Mouse (Mus musculus): ENCODE measurements at regions not wholly inside any gene's neighbourhood (a gene's known extent, or its start where the extent isn't known, plus 50 kb on each side); places are given as distances from the start of the nearest gene placed in this dataset.
A peak's percentile ranks its signal among the peaks of the same experiment; 100 is the strongest.

- DNase-seq (ENCODE audit: low read depth, low spot score) = no peak
Measured at GRCm38 (mm10) chr1:13424524-13424923, 2010.6 kb downstream of the A830018L16Rik start.

DNA sequence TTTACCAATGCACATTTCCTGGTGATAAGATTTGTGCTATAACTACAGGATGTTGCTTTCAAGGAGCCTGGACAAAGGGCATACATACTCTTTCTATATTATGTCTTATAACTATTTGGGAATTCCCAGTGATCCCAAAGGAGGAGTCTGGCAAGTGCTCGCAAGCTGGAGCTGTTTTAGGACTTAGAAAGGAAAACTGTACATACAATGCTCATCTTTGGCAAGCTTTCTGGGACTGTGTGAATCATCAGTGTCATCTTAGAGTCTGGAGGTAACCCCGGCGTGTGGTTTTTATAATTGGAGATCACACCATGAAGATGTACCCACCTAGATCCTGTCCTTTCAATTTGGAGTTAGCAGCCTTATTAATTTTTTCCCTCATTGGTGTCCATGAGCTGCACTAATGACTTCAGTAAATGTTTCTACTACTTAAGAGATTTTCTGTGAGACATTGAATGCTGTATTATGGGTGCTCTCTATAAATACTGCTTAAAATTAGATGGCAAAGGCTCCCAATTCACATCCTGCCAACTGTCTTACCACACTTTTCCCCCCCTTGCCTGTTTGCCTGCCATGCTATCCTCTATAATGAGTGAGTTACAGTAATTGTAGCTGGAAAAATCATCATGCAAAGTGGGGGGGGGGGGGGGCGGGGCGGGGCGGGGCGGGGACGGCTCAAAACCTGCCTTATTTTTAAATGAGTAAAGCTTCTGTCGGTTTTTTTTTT lies 2011.9 kb downstream of the A830018L16Rik start:
- no peak for DNase-seq (ENCODE audit: low read depth, low spot score)

DNA sequence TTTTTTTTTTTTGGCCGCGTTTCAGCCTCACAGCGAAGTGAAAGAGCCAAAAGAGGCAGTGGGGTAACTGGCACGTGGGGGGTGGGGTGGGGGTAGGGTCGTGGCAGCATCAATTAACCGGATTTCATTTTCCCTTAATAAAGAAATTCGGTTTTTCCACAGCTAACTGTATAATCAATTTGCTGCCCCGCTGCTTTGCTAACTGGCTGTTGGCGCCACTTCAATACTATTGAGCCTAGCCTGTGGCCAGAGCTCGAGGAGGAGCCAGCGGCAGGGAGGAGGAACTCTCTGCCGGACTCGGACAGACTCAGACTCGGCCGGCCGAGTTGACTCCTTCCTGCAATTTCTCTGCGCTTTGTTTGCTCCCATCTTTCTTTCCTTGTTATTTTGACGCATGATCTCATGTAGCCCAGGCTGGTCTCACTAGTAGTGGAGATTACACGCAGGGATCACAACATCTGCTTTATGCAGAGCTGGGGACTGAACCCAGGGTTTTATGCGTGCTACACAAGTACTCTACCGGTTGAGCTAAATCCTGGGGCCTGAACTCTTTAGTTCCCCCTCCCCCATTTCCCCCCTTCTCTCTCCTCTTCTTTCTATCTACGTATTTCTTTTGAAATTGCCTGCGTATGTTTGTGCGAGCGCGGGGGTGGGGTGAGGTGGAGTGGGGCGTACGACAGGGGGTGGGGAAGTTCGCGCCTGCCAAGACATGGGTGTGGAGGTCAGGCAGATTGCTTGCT lies 2012.6 kb downstream of the A830018L16Rik start:
- peak; percentile 89 for DNase-seq (ENCODE audit: low read depth, low spot score)

DNA sequence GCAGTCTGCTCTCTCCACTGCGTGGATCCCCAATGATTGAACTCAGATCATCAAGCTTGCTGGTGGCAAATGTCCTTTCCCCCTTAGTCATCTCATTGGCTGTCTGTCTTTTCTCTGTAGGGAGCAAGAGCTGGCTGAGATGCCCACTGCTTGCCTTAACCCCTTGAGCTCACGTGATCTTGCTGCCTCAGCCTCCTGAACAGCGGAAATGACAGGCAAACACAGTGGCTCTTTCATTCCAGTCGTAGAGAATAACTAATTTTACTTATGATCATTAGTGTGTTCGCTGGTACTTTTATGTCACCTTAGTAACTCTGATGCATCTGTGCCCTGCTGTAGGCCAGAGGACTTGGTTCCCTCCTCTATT lies 2013.1 kb downstream of the A830018L16Rik start:
- no peak for DNase-seq (ENCODE audit: low read depth, low spot score)

GRCm38 (mm10) chr1:13427501-13428207 lies 2013.7 kb downstream of the A830018L16Rik start:
- no peak for DNase-seq (ENCODE audit: low read depth, low spot score)

GRCm38 (mm10) chr1:13437747-13438394 lies 2024.0 kb downstream of the A830018L16Rik start:
- no peak for DNase-seq (ENCODE audit: low read depth, low spot score)

GRCm38 (mm10) chr1:13442366-13442765 lies 2028.5 kb downstream of the A830018L16Rik start:
- DNase-seq (ENCODE audit: low read depth, low spot score) = no peak

GRCm38 (mm10) chr1:13454534-13454933 lies 2040.6 kb downstream of the A830018L16Rik start:
- DNase-seq (ENCODE audit: low read depth, low spot score) = peak; percentile 6

DNA sequence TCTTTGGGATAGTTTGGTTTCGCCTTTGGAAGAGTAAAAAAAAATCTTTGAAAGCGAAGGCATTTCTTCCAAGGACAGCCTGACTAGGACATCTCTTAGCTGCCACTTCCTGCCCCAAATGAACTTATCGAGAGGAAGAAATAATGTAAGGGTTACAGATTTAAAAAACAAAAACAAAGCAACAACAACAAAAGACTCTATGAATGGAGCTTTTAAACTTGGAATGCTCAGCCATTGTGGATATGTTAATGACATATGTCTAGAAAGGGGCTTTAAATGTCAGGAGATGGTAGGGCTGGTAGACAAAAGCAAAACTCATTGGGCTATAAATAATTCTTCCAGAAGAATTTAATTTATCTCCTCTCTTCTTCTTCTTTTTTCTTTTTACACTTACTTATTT lies 2041.7 kb downstream of the A830018L16Rik start:
- DNase-seq (ENCODE audit: low read depth, low spot score) = no peak

GRCm38 (mm10) chr1:13464311-13464710 lies 2050.4 kb downstream of the A830018L16Rik start:
- peak; percentile 6 for DNase-seq (ENCODE audit: low read depth, low spot score)

DNA sequence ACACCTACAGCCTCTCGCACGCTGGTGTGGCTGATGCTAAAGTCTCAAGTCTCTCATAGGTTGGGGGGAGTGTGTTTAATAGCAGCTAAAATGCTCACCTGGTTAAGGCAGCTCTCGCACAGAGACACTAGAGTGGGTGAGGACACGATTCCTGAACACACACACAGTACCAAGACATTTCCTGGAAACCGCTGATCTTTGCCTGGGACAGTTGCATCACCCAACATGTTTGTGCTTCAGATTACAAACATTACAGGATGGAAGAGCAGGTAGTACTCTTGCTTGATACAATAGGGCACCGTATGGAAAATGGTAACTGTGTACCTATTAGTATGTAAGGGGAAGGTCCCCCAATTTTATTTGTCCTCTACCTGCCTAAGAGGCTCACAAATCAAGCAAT lies 2053.3 kb downstream of the A830018L16Rik start:
- no peak for DNase-seq (ENCODE audit: low read depth, low spot score)

GRCm38 (mm10) chr1:13467886-13468630 lies 2054.2 kb downstream of the A830018L16Rik start:
- no peak for DNase-seq (ENCODE audit: low read depth, low spot score)

DNA sequence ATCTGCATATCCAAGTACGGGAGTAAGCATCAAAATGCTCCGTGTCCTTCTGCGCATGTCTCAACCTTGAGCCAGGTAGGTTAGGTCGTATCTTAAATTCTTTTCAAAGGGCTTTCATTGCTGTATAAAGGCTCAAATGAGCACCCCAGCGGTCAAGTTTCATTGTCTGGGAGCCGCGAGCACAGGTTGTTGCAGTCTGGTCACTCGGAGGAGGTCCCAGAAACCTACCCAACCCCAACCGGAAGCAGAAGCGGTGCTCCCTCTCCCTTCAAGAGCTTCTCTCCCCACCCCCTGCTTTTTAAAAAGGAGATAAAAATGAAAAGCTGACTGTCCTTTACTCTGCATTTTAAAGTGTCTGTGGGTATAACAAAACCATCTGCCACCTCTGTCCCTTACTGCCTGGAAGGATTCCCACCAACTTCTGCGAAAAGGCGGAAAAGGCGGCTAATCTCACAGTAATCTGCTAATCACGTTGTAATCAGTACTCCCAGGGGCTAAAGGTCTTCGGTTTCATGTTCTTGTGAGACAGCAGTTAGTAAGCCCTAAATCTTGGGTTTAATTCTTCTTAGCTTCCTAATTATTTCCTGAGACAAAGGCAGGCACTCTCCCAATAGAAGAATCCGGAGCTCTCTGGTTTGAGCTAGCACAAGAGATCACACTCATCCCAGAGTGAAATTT lies 2081.0 kb downstream of the A830018L16Rik start:
- DNase-seq (ENCODE audit: low read depth, low spot score) = peak; percentile 20

DNA sequence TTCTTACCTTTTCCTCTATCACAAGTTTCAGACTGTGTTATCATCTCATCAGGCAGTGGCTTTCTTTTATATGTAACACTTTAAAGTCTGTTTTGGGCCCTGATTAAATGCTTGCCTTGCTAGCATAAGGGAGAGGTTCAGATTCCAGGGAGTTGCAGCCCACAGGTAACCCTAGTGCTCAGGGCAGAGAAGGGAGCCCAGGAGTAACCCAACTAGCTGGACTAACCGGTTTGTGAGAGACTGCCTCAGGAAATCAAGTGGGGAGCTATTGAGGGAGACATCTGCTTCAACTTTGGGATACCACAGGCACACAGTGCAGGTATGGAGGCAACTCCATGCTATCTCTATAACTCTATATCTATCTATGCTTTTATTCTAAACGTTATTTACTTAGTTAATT lies 2082.5 kb downstream of the A830018L16Rik start:
- no peak for DNase-seq (ENCODE audit: low read depth, low spot score)

- DNase-seq (ENCODE audit: low read depth, low spot score) = peak; percentile 59
Measured at GRCm38 (mm10) chr1:13500456-13500855, 2086.6 kb downstream of the A830018L16Rik start.

GRCm38 (mm10) chr1:13501938-13502337 lies 2088.0 kb downstream of the A830018L16Rik start:
- DNase-seq (ENCODE audit: low read depth, low spot score) = no peak

DNA sequence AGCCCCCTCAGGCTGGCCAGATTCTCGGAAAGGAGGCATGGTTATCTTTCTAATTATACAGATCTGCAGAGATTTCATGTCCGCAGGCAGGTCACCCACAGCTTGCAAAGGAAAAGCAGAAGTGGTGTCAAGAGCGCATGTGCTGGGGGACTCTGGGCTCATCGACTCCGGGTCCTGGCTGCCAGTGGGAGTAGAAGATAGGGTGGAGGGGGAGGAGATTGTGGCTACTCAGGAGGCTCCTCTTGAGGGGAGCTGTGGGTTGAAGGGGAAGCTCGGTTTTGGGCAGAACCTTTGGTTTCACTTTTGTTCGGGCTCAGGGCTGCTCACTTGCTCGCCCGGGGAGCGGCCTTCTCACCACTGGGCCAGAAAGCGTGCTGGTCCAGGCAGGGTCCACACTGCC lies 2099.9 kb downstream of the A830018L16Rik start:
- DNase-seq (ENCODE audit: low read depth, low spot score) = peak; percentile 75

Data from CD4-positive helper T cell, adult 2 months (primary cell).